ENCODE assay signal across 8 mouse cellular contexts in genomic region chr5:32459251-32459881, GRCm38 (mm10). TPM values are rescaled to one million over a fixed set of nuclear protein-coding genes. Genes with fewer than 3 reads are reported as not detected.
DNase-seq lines count a peak whose midpoint lies in the region; ATAC-seq and TF ChIP-seq lines count a peak whose summit lies in the region.

No protein-coding gene starts in this region.

- H3K4me1 ChIP-seq in ES-Bruce4 (ENCODE audit: control insufficient read depth, insufficient read depth, low read length), result peaks cover 2% of the 10 kb centered on the region
- peaks cover 14% of the 10 kb centered on the region for H3K4me1 ChIP-seq in liver, embryonic 11.5 days (replicated peaks; ENCODE audit: control insufficient read depth, insufficient read depth, low read length)
- peaks cover 24% of the 10 kb centered on the region for H3K4me1 ChIP-seq in neural tube, embryonic 13.5 days (replicated peaks)

- no peaks in the 10 kb centered on the region for H3K9me3 ChIP-seq in ES-Bruce4 (replicated peaks; ENCODE audit: control insufficient read depth, insufficient read depth, low read length, poor library complexity, severe bottlenecking)
- no peaks in the 10 kb centered on the region for H3K9me3 ChIP-seq in liver, embryonic 11.5 days (ENCODE audit: control insufficient read depth, low read length)
- no peaks in the 10 kb centered on the region for H3K9me3 ChIP-seq in neural tube, embryonic 13.5 days

- H3K36me3 ChIP-seq in ES-Bruce4 (ENCODE audit: control insufficient read depth, insufficient read depth, low read length, poor library complexity, severe bottlenecking), result no peaks in the 10 kb centered on the region
- no peaks in the 10 kb centered on the region for H3K36me3 ChIP-seq in liver, embryonic 11.5 days (ENCODE audit: control insufficient read depth, insufficient read depth, low read length)
- H3K36me3 ChIP-seq in neural tube, embryonic 13.5 days, result no peaks in the 10 kb centered on the region

- H3K4me2 ChIP-seq in liver, embryonic 11.5 days, result peak overlapping the region; percentile 72
- peak overlapping the region; percentile 70 for H3K4me2 ChIP-seq in neural tube, embryonic 13.5 days

- ATAC-seq in frontal cortex, adult (ENCODE audit: low TSS enrichment), result peak; percentile 47; the same call in 1 of the 2 replicates
- ATAC-seq in liver, embryonic 11.5 days (replicated peaks; ENCODE audit: low FRiP score), result peak; percentile 58
- peak; percentile 87 for ATAC-seq in neural tube, embryonic 13.5 days (ENCODE audit: low read depth)

- no peak for TF ChIP-seq POLR2A in ES-Bruce4 (IDR thresholded peaks at IDR 0.05; ENCODE audit: insufficient read depth, low read length)

- peak overlapping the region; percentile 97 for H3K27ac ChIP-seq in left cerebral cortex, adult 2 months
- H3K27ac ChIP-seq in ES-Bruce4 (ENCODE audit: insufficient read depth, low read length), result peak overlapping the region; percentile 87
- peak overlapping the region; percentile 99 for H3K27ac ChIP-seq in liver, embryonic 11.5 days (ENCODE audit: low read depth, low read length)
- peak overlapping the region; percentile 100 for H3K27ac ChIP-seq in neural tube, embryonic 13.5 days (replicated peaks)

- peak overlapping the region; percentile 100 for H3K9ac ChIP-seq in ES-Bruce4 (ENCODE audit: low read depth, poor library complexity, severe bottlenecking)
- peak overlapping the region; percentile 99 for H3K9ac ChIP-seq in liver, embryonic 11.5 days (ENCODE audit: low read depth, low read length)
- peak overlapping the region; percentile 99 for H3K9ac ChIP-seq in neural tube, embryonic 13.5 days

- DNase-seq in left cerebral cortex, adult 2 months (ENCODE audit: extremely low spot score in 1 of 2, low spot score in 2 of 2), result peak in 1 of 2 experiments; percentile 29
- DNase-seq in left cerebral cortex, adult 11 months (ENCODE audit: low spot score), result no peak
- DNase-seq in c-Kit-positive CD71-negative TER-119-negative erythroid progenitor cells, embryonic 14.5 days (ENCODE audit: low read depth), result peak; percentile 46
- peak; percentile 88 for DNase-seq in liver, embryonic 11.5 days (ENCODE audit: low spot score)
- no peak for DNase-seq in retina, embryonic 14.5 days (ENCODE audit: low spot score)

- no peaks in the 10 kb centered on the region for H3K27me3 ChIP-seq in ES-Bruce4 (ENCODE audit: control insufficient read depth, insufficient read depth, low read length, poor library complexity, severe bottlenecking)
- H3K27me3 ChIP-seq in liver, embryonic 11.5 days (replicated peaks; ENCODE audit: control insufficient read depth, insufficient read depth, low read length), result no peaks in the 10 kb centered on the region
- H3K27me3 ChIP-seq in neural tube, embryonic 13.5 days, result no peaks in the 10 kb centered on the region

- TF ChIP-seq CTCF in left cerebral cortex, adult 2 months (IDR thresholded peaks at IDR 0.05), result no peak; the same call in none of the 2 replicates
- no peak for TF ChIP-seq CTCF in ES-Bruce4 (IDR thresholded peaks at IDR 0.05; ENCODE audit: low read depth, low read length)

- under 1% methylated on average over 55 of the region's 63 CpGs for WGBS in liver, embryonic 11.5 days
- WGBS in neural tube, embryonic 13.5 days, result under 1% methylated on average over 63 of the region's 63 CpGs

- peak overlapping the region; percentile 80 for H3K4me3 ChIP-seq in left cerebral cortex, adult 2 months
- peak overlapping the region; percentile 99 for H3K4me3 ChIP-seq in ES-Bruce4 (ENCODE audit: low read depth, low read length)
- H3K4me3 ChIP-seq in liver, embryonic 11.5 days (ENCODE audit: low read depth, low read length), result peak overlapping the region; percentile 93
- H3K4me3 ChIP-seq in neural tube, embryonic 13.5 days, result peak overlapping the region; percentile 91

- intact Hi-C loops in left cerebral cortex, adult 2 months (cut with DNase I), result loop anchor here (1.0 to 10.0 kb wide), 3 partner anchors 113 to 1535 kb away; partner anchors contain the start of gene Khk

- no peak for TF ChIP-seq EP300 in ES-Bruce4 (IDR thresholded peaks at IDR 0.05; ENCODE audit: insufficient read depth, low read depth, low read length)

RNA-seq across cellular contexts. Expression of gene Ppp1cb, which starts 0.7 kb away (rescaled TPM):
- 100 to 1,000 TPM; 364 to 413 TPM for total RNA-seq in left cerebral cortex, adult 2 months (2021)
- 498 and 501 TPM in 2 replicates for polyA plus RNA-seq in ES-Bruce4 (2011; ENCODE audit: insufficient read depth, insufficient read length, low read depth, missing spikeins)
- 143 and 161 TPM in 2 replicates for polyA plus RNA-seq in liver, embryonic 11.5 days (2014; fragmentation: Nextera tagmentation; extraction: Ambion mirVana)
- polyA plus RNA-seq in neural tube, embryonic 13.5 days (2015; fragmentation: Nextera tagmentation; extraction: Ambion mirVana), result 198 and 216 TPM in 2 replicates

Comparison
In these comparisons a context has a peak if more than half of its experiments do, and no peak if none do; other contexts are left out.
1. DNase-seq: peak in c-Kit-positive CD71-negative TER-119-negative erythroid progenitor cells, embryonic 14.5 days (single experiment) and liver, embryonic 11.5 days (single experiment); none in left cerebral cortex, adult 11 months (single experiment) and retina, embryonic 14.5 days (single experiment).
2. Peak in every context shown above with its lines, with median percentiles within 50 percentile points of each other: H3K27ac ChIP-seq, H3K4me3 ChIP-seq, H3K9ac ChIP-seq and ATAC-seq.